ENCODE assay signal across 20 mouse cellular contexts in genomic region chr6:128254551-128254950, GRCm38 (mm10). TPM values are rescaled to one million over a fixed set of nuclear protein-coding genes. Genes with fewer than 3 reads are reported as not detected.
"Had no signal": no experiment of that assay in that cellular context is flagged by ENCODE, and none has a peak within 500 bp of the region (broad histone marks: within the 10 kb centered on the region; RNA-seq: fewer than 3 reads in every experiment).

No protein-coding gene starts in this region.

- H3K4me1 ChIP-seq: midbrain, embryonic 15.5 days; neural tube, embryonic 12.5 days; neural tube, embryonic 15.5 days had no signal

- H3K4me2 ChIP-seq: limb, embryonic 12.5 days; limb, embryonic 15.5 days; liver, embryonic 11.5 days; lung, embryonic 14.5 days; midbrain, embryonic 12.5 days; midbrain, embryonic 15.5 days; neural tube, embryonic 12.5 days; neural tube, embryonic 15.5 days had no signal

- H3K9me3 ChIP-seq: limb, embryonic 12.5 days; limb, embryonic 15.5 days; midbrain, embryonic 12.5 days; midbrain, embryonic 15.5 days; neural tube, embryonic 12.5 days; neural tube, embryonic 15.5 days had no signal

- ATAC-seq: liver, postnatal 0 days; midbrain, embryonic 15.5 days had no signal

- H3K27me3 ChIP-seq: limb, embryonic 12.5 days; limb, embryonic 15.5 days; midbrain, embryonic 12.5 days; midbrain, embryonic 15.5 days; neural tube, embryonic 12.5 days; neural tube, embryonic 15.5 days had no signal

- H3K36me3 ChIP-seq: limb, embryonic 12.5 days; limb, embryonic 15.5 days; midbrain, embryonic 12.5 days; midbrain, embryonic 15.5 days; neural tube, embryonic 12.5 days; neural tube, embryonic 15.5 days had no signal

- DNase-seq: kidney, postnatal 10 days; kidney, postnatal 36 days; left cerebral cortex, postnatal 4 days; liver, postnatal 0 days; right cerebral cortex, postnatal 14 days; right cerebral cortex, postnatal 4 days; thymus, adult 2 months; thymus, postnatal 14 days; thymus, postnatal 4 days had no signal

- H3K4me3 ChIP-seq: limb, embryonic 12.5 days; limb, embryonic 15.5 days; midbrain, embryonic 12.5 days; midbrain, embryonic 15.5 days; neural tube, embryonic 12.5 days; neural tube, embryonic 15.5 days had no signal

- H3K27ac ChIP-seq: limb, embryonic 12.5 days; limb, embryonic 15.5 days; liver, embryonic 14.5 days; macrophage; midbrain, embryonic 12.5 days; midbrain, embryonic 15.5 days; neural tube, embryonic 12.5 days; neural tube, embryonic 15.5 days; stomach, postnatal 0 days had no signal

- H3K9ac ChIP-seq: limb, embryonic 12.5 days; limb, embryonic 15.5 days; liver, embryonic 14.5 days; liver, postnatal 0 days; lung, embryonic 14.5 days; midbrain, embryonic 12.5 days; midbrain, embryonic 15.5 days; neural tube, embryonic 12.5 days; neural tube, embryonic 15.5 days had no signal

RNA-seq across cellular contexts. Expression of gene Tead4, which starts 46.1 kb away (rescaled TPM):
- polyA plus RNA-seq: macrophage had no signal
